Mouse (Mus musculus) embryonic fibroblast, embryonic 13.5 days (primary cell): ENCODE results near the gene Gm16253. TPM values are rescaled to one million over a fixed set of nuclear protein-coding genes. Genes with fewer than 3 reads are reported as not detected.
A peak's percentile ranks its signal among the peaks of the same experiment; 100 is the strongest.

Source experiments
- H3K27ac ChIP-seq: 2 replicates; pipeline ENCODE4 v1.5.1; 2012; ENCODE audit warnings: low read length, control low read depth, inconsistent platforms; ENCODE audit not compliant: insufficient read depth
- H3K4me1 ChIP-seq: 2 replicates; pipeline ENCODE4 v1.6.1; 2011; ENCODE audit warnings: low read length; ENCODE audit not compliant: control insufficient read depth, insufficient read depth
- H3K4me3 ChIP-seq: 2 replicates; pipeline ENCODE4 v1.5.1; 2011; ENCODE audit warnings: mild to moderate bottlenecking, control low read depth, low read length; ENCODE audit not compliant: insufficient read depth
- CTCF ChIP-seq: IDR thresholded peaks from 2 replicates; pipeline ENCODE4 v1.5.1; 2011; ENCODE audit warnings: mild to moderate bottlenecking, control low read depth, low read length, moderate library complexity, borderline replicate concordance; ENCODE audit not compliant: insufficient read depth
- POLR2A ChIP-seq: IDR thresholded peaks from 2 replicates; pipeline ENCODE4 v1.6.1; 2011; ENCODE audit warnings: low read depth, mild to moderate bottlenecking, control low read depth, low read length, moderate library complexity
- polyA plus RNA-seq: library from polyadenylated mRNA; stranded (reverse); fragments of >200 nt; gene quantifications from 2 replicates; pipeline ENCODE4 v1.2.4, GENCODE M21; 2011; ENCODE audit warnings: low read depth; ENCODE audit not compliant: missing spikeins, insufficient read length

Gene Gm16253
- polyA plus RNA-seq, 1 experiment, result not detected

DNA sequence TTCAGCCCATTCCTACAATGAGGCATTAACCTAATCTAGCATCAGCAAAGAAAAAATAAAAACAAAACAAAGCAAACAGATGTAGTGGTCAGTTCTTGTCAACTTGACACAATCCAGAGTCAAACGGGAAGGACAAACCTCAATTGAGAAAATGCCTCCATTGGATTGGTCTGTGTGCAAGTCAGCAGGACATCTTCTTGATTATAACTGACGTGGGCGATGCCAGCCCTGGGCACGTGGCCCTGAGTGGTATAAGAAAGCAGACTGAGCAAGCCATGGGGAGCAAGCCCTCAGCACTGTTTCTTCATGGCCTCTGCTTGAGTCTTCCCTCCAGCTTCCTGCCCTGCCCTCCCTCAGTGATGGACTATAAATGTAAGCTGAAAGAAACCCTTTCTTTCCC, 29.9 kb upstream of the Gm16253 start:
- Histone ChIP-seq H3K4me3 (no peak overlapping the region), H3K27ac (no peak overlapping the region), H3K4me1 (peaks cover 2% of the 10 kb centered on the region; the same call in 1 of the 2 replicates)
- TF ChIP-seq CTCF (no peak), POLR2A (no peak)

DNA sequence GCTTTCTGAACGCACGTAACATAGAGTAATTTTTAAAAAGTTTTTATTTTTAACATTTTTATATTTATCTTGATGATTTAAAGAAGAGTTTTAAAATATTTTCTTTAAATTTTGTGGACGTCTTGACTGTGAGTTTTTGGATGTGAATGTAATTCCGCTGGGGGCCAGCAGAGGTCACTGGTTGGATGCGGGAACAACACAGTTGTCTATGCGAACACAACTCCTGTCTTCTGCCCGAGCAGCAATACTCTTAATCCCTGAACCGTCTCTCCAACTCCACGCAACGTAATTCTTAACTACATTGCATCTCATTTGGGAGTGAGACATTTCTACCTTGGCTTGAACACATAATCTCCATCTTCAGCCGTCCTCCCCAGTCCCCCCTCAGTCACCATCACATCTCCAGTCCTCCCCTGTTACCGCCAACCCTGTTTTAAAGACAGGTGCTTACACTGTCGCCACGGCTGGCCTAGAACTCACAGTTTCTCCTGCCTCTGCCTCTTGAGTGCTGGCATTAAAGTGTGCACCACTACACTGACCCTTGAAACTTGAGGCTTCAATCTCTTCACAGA, 29.3 kb upstream of the Gm16253 start:
- no peak for TF ChIP-seq POLR2A
- TF ChIP-seq CTCF, result peak; percentile 57
- Histone ChIP-seq H3K4me1 (peaks cover 2% of the 10 kb centered on the region; the same call in 1 of the 2 replicates), H3K4me3 (no peak overlapping the region), H3K27ac (no peak overlapping the region)

DNA sequence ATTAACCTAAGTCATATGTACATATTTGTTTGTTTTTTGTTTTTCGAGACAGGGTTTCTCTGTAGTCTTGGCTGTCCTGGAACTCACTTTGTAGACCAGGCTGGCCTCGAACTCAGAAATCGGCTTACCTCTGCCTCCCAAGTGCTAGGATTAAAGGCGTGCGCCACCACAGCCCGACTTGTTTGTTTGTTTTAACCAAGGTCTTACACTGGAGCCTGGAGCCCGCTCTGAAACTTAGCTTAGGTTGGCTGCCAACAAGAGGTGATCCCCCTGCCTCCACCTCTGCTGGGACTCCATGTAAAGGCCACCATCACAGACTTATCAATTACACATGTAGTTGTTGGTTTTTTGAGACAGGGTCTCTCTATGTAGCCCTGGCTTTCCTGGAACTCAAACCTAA, 28.0 kb upstream of the Gm16253 start:
- TF ChIP-seq POLR2A (no peak), CTCF (no peak)
- Histone ChIP-seq H3K4me1 (peaks cover 2% of the 10 kb centered on the region; the same call in 1 of the 2 replicates), H3K27ac (no peak overlapping the region)

DNA sequence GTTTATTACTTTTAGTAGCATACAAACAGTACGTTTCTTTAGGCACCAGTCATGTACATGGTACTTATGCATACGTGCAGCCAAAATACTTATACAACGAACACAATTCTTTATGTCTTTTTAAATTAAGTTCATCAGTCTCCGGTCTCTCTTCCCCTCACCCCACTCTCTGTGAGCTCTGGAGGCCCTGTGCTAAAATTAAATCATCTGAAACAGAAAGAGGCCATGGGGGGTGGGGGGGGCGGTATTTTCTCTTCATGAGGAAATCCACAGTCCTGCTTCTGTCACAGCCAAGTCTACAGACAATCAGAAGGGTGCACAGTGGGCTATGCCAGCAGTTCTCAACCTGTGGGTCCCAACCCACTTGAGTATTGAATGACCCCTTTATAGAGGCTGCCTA, 27.4 kb upstream of the Gm16253 start:
- TF ChIP-seq CTCF, result no peak
- no peak for TF ChIP-seq POLR2A
- peaks cover 2% of the 10 kb centered on the region; the same call in 1 of the 2 replicates for H3K4me1 ChIP-seq
- no peak overlapping the region for H3K4me3 ChIP-seq
- no peak overlapping the region for H3K27ac ChIP-seq

More for the DNA sequence above, 28.0 kb upstream of the Gm16253 start:
- H3K4me3 ChIP-seq, result no peak overlapping the region

DNA sequence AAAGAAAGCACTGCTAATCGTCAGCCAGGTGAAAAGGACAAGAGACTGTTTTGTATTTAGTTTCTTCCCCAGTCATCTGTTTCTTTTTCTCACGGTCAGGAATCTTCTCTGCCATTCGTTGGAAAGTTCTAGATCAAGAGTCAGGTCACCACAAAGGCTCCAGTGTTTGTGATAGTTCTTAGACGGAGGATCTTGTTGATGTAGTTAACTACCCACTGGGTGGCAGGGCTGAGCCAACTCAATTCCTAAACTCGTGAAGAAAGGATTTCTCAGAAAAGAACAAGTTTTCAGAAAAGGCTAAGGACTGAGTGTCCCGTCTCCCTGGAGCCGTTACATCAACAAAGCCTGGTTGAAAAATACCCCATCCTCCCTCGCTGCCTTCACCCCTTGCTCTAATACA, 25.6 kb upstream of the Gm16253 start:
- Histone ChIP-seq H3K4me3 (no peak overlapping the region), H3K27ac (peak overlapping the region; percentile 25; the same call in 1 of the 2 replicates), H3K4me1 (peaks cover 2% of the 10 kb centered on the region; the same call in 1 of the 2 replicates)
- TF ChIP-seq CTCF, result no peak
- TF ChIP-seq POLR2A, result no peak

DNA sequence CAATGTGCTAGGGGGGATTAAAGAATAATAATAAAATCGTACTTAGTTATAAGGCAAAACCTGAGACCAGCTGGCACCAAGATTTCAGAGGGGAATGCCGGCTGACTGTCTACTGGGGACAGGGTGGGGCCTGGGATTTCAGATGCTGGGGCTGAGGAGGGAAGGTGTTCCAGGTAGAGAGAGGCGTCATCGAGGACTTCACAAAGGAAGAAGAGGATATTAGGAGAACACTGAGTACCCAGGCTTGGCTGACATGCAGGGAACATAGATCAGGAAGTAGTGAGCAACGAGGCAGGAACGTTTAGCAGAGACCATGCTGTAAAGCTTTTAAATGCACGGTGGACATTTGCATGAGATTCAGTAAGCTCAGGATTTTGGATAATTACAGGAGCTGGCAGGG, 24.9 kb upstream of the Gm16253 start:
- no peak for TF ChIP-seq CTCF
- TF ChIP-seq POLR2A, result no peak
- Histone ChIP-seq H3K4me1 (peaks cover 2% of the 10 kb centered on the region; the same call in 1 of the 2 replicates), H3K27ac (no peak overlapping the region), H3K4me3 (no peak overlapping the region)

DNA sequence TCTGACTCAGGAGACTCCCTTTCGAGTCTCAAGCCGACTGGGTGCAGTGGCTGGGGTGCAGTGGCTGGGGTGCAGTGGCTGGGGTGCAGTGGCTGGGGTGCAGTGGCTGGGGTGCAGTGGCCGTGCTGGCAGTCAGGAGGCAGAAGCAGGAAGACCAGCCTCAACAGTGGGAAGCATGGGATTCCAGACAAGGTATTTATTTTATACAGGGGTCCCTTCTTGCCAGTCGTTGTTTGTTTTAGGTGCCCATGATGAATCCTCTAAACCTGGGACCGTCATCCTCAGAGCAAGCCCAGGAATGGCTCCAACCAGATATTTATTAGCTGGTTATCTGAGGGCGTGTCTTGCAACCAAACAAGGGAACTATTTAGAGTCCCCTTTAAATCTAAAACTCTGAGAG, 23.2 kb upstream of the Gm16253 start:
- Histone ChIP-seq H3K4me3 (no peak overlapping the region), H3K4me1 (peaks cover 2% of the 10 kb centered on the region; the same call in 1 of the 2 replicates), H3K27ac (no peak overlapping the region)
- TF ChIP-seq CTCF, result no peak
- TF ChIP-seq POLR2A, result no peak

DNA sequence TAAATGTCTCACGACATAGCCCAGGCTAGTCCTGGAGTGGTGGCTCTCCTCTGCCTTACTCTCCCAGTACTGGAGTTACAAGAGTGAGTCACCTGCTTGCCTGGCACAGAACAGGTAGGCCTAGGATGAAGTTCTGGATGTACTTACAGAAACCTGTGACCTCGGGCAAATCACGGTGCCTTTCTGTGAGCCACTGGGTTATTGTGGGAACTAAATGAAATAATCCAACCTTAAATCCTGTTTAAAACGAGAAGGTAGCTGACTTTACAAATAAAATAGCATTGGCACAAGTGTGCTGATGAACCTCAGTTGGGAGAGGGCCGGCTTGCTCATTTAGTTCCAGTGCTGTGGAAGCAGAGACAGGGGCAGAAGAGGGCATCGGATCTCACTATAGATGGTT, 22.5 kb upstream of the Gm16253 start:
- H3K4me1 ChIP-seq, result peaks cover 2% of the 10 kb centered on the region; the same call in 1 of the 2 replicates
- no peak overlapping the region for H3K4me3 ChIP-seq
- no peak overlapping the region for H3K27ac ChIP-seq
- TF ChIP-seq CTCF (no peak), POLR2A (no peak)

DNA sequence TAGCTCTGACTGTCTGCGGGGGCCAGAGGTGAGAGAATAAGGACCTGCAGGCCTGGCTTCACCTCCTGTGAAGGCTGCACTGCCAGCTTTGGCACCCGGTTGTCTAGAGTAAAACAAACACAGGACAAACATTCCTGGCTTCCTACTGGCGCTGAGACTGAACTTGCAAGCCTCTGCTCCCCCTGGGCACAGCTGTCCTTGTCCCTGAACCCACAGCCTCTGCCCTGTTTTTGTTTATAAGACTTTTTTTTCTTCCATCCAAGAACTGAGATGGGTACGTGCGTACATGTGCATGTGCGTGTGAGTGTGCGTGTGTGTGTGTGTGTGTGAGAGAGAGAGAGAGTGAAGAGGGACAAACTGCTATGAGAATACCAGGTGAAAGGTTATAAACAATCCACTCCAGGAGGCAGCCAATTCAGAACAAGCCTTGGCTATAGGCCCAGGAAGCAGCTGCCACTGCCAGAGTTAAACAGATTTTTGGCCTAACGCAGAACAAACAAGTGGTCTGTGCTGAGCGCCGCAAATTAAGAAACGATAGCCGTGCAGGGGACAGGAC, 21.7 kb upstream of the Gm16253 start:
- Histone ChIP-seq H3K4me1 (peaks cover 5% of the 10 kb centered on the region; the same call in 1 of the 2 replicates), H3K27ac (no peak overlapping the region), H3K4me3 (no peak overlapping the region)
- TF ChIP-seq CTCF, result no peak
- no peak for TF ChIP-seq POLR2A

DNA sequence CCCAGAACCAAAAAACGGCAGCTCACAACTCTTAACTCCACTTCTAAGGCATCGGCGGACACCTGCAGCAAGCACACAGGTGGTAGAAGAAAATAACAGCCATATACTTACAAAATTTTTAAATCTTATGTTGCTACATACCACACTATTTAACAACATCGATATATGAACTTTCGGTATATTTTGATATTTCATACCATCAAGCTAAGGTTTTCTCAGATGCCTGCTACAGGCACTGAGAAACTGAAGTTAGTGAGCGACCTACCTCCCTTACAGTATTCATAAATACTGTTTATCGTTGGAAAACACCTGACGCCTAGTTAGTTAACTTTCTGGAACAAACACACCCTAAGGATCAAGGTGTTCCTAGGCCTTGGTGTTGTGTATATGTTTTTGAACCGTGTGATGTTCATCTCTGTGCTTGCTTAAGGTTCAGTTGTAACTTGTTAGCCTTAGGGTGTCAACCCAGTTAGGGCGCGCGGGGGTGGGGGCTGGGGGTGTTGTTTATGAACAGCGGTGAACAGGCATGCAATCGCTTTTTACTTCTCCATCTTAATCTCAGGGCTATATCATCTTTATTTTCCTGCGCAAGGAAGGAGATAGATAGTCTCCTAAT, 20.7 kb upstream of the Gm16253 start:
- Histone ChIP-seq H3K27ac (no peak overlapping the region), H3K4me3 (no peak overlapping the region), H3K4me1 (peaks cover 9% of the 10 kb centered on the region; the same call in 1 of the 2 replicates)
- no peak for TF ChIP-seq CTCF
- TF ChIP-seq POLR2A, result no peak
